Mouse (Mus musculus) lung, embryonic 16.5 days (tissue): ENCODE results near the gene Tunar. TPM values are rescaled to one million over a fixed set of nuclear protein-coding genes. Genes with fewer than 3 reads are reported as not detected.

Source experiments
- ATAC-seq: fragments of 200-750 bp; cut with Nextera tagmentation; 2 replicates; pipeline ENCODE4 v1.8.0; 2017; ENCODE audit warnings: low read depth, mild to moderate bottlenecking, moderate library complexity
- H3K27ac ChIP-seq: fragments of 300-500 bp; sonication (generic); 2 replicates; pipeline ENCODE4 v1.5.1; 2014; ENCODE audit warnings: mild to moderate bottlenecking, control low read depth, low read length
- H3K27me3 ChIP-seq: fragments of 300-500 bp; sonication (generic); 2 replicates; pipeline ENCODE4 v1.6.1; 2014; ENCODE audit warnings: low read depth, low read length, mixed read lengths; ENCODE audit not compliant: control insufficient read depth, insufficient read depth
- H3K36me3 ChIP-seq: fragments of 300-500 bp; sonication (generic); 2 replicates; pipeline ENCODE4 v1.6.1; 2014; ENCODE audit warnings: low read length; ENCODE audit not compliant: control insufficient read depth, insufficient read depth
- H3K4me1 ChIP-seq: fragments of 300-500 bp; sonication (generic); replicated peaks from 2 replicates; pipeline ENCODE4 v1.6.1; 2014; ENCODE audit warnings: low read length, mixed read lengths; ENCODE audit not compliant: control insufficient read depth, insufficient read depth
- H3K4me2 ChIP-seq: fragments of 300-500 bp; sonication (generic); 2 replicates; pipeline ENCODE4 v1.6.1; 2014; ENCODE audit warnings: low read depth, low read length, control low read depth
- H3K4me3 ChIP-seq: fragments of 300-500 bp; sonication (generic); 2 replicates; pipeline ENCODE4 v1.5.1; 2014; ENCODE audit warnings: mild to moderate bottlenecking, low read length, control low read depth
- H3K9ac ChIP-seq: fragments of 300-500 bp; sonication (generic); 2 replicates; pipeline ENCODE4 v1.6.1; 2014; ENCODE audit warnings: low read length, control low read depth
- H3K9me3 ChIP-seq: fragments of 300-500 bp; sonication (generic); 2 replicates; pipeline ENCODE4 v1.6.1; 2016; ENCODE audit warnings: low read length; ENCODE audit not compliant: control insufficient read depth
- WGBS: fragments of 180-500 bp; shearing (Covaris S2); extraction: QIAGEN DNeasy Blood & Tissue Kit; methylation state at CpG from one replicate; pipeline ENCODE4 v1.1.7; 2014; 5-methylcytosine and 5-hydroxymethylcytosine counted together
- polyA plus RNA-seq: library from polyadenylated mRNA; unstranded; fragments of >200 nt; fragmentation: Nextera tagmentation; extraction: Ambion mirVana; gene quantifications from 2 replicates; pipeline ENCODE4 v1.2.1, GENCODE M21; 2015

Gene Tunar
- polyA plus RNA-seq, 1 experiment from 2014 or later = 0.16 TPM

- WGBS = 22% methylated on average over 10 of the region's 10 CpGs
- peak; percentile 82 for ATAC-seq
- H3K27ac ChIP-seq = no peak overlapping the region
- no peaks in the 10 kb centered on the region for H3K36me3 ChIP-seq
- H3K27me3 ChIP-seq = no peaks in the 10 kb centered on the region; the same call in 1 of the 2 replicates
- no peak overlapping the region for H3K4me3 ChIP-seq
- no peaks in the 10 kb centered on the region; the same call in 1 of the 2 replicates for H3K9me3 ChIP-seq
- 0 out of 2 replicates have a peak overlapping the region, but pooled peaks have one; percentile 28 for H3K9ac ChIP-seq
- H3K4me1 ChIP-seq = no peaks in the 10 kb centered on the region; the same call in 1 of the 2 replicates
- peak overlapping the region; percentile 39 for H3K4me2 ChIP-seq
These were observed 93.5 kb downstream of the Tunar start for GRCm38 (mm10) chr12:105427039-105427757.

- H3K4me3 ChIP-seq = no peak overlapping the region
- H3K4me1 ChIP-seq = no peaks in the 10 kb centered on the region; the same call in 1 of the 2 replicates
- H3K9ac ChIP-seq = no peak overlapping the region
- H3K36me3 ChIP-seq = no peaks in the 10 kb centered on the region
- 32% methylated on average over 3 of the region's 3 CpGs for WGBS
- H3K27me3 ChIP-seq = no peaks in the 10 kb centered on the region; the same call in 1 of the 2 replicates
- no peak overlapping the region for H3K27ac ChIP-seq
- no peak overlapping the region for H3K4me2 ChIP-seq
- ATAC-seq = no peak
- H3K9me3 ChIP-seq = no peaks in the 10 kb centered on the region; the same call in 1 of the 2 replicates
These were observed 98.2 kb downstream of the Tunar start for GRCm38 (mm10) chr12:105431872-105432271.

- Histone ChIP-seq H3K9ac (no peak overlapping the region), H3K27me3 (no peaks in the 10 kb centered on the region; the same call in 1 of the 2 replicates), H3K4me3 (no peak overlapping the region), H3K9me3 (no peaks in the 10 kb centered on the region; the same call in 1 of the 2 replicates), H3K27ac (no peak overlapping the region), H3K4me1 (no peaks in the 10 kb centered on the region), H3K36me3 (no peaks in the 10 kb centered on the region), H3K4me2 (no peak overlapping the region)
- ATAC-seq = no peak
- WGBS = 38% methylated on average over 3 of the region's 3 CpGs
These were observed 99.1 kb downstream of the Tunar start for GRCm38 (mm10) chr12:105432807-105433206.

Other genes starting within 250 kb of the Tunar start
- not detected in 2 replicates for gene Tcl1b2, start 187.9 kb upstream of the Tunar start, polyA plus RNA-seq
- not detected in 2 replicates for gene Tcl1b1, start 174.2 kb upstream of the Tunar start, polyA plus RNA-seq
- not detected in 2 replicates for gene Tcl1b5, start 157.5 kb upstream of the Tunar start, polyA plus RNA-seq
- not detected in 2 replicates for gene Tcl1b3, start 142.8 kb upstream of the Tunar start, polyA plus RNA-seq
- gene Tcl1b4, start 131.9 kb upstream of the Tunar start, polyA plus RNA-seq = not detected in 2 replicates
- gene Tcl1, start 111.1 kb upstream of the Tunar start, polyA plus RNA-seq = not detected in 2 replicates
- gene D430019H16Rik, start 120.0 kb downstream of the Tunar start, polyA plus RNA-seq = 1.1 and 1.2 TPM in 2 replicates
- 1.3 and 1.6 TPM in 2 replicates for gene Bdkrb2, start 229.4 kb downstream of the Tunar start, polyA plus RNA-seq